Mouse (Mus musculus) ES-Bruce4 (cell line): ENCODE results near the gene Arhgef12.

Experiments
- EP300 ChIP-seq: IDR thresholded peaks from 2 replicates; pipeline ENCODE4 v1.6.1; 2011; ENCODE audit warnings: low read depth, low read length; ENCODE audit not compliant: insufficient read depth
- POLR2A ChIP-seq: IDR thresholded peaks from one replicate; pipeline ENCODE4 v1.8.1; 2011; ENCODE audit warnings: low read length; ENCODE audit not compliant: insufficient read depth

- TF ChIP-seq EP300 (no peak), POLR2A (no peak)
Observed at GRCm38 (mm10) chr9:43071176-43071575, 35.9 kb downstream of the Arhgef12 start.
